Mouse (Mus musculus): Measurements from ENCODE around the gene Krba1. TPM values are rescaled to one million over a fixed set of nuclear protein-coding genes. Genes with fewer than 3 reads are reported as not detected.
A peak's percentile ranks its signal among the peaks of the same experiment; 100 is the strongest.

The Krba1 gene
- polyA plus RNA-seq, 1 experiment from 2014 or later: 27.8 TPM

DNA sequence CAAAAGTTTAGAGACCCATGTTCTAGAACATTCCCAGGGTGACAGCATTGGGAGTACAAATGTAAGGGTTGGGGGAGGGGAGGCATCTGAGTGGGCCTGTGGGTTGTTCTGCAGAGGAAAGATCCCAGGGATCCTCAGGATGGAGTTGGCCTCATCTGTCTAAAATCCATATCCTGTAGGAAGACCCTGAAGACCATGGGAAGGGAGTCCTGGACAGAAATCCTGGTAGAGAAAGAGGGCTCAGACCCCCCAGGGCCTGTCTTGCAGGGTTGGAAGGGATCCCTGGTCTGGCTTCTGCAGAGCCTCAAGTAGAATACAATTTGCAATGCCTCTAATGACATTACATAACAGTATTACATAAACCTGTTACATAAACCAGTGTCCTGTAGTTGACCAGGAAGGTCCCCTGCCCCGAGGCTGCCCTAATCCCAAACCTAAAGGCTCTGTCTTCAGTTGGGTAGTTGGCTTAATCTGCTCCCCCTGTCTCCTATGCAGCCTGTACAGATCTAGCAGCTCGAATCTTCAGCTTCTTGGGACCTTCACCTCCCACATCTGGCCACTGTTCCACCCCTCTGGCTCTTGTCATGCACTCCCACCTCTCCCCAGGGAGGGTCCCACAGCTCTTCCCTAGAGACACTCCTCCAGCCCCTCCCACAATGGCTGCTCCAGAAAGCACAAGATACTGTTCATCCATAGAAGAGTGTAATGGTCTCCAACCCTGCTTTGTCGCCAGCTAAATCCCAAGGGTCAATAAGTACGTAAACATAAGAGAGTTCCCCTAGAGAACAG lies 33.6 kb downstream of the Krba1 start:
- Histone ChIP-seq H3K4me1 (0 out of 2 replicates have a peak, but pooled peaks cover 4% of the 10 kb centered on the region), H3K36me3 (no peaks in the 10 kb centered on the region), H3K4me3 (no peak overlapping the region), H3K27me3 (no peaks in the 10 kb centered on the region), H3K27ac (replicated peaks) (no peak overlapping the region), H3K9me3 (no peaks in the 10 kb centered on the region), H3K4me2 (replicated peaks) (no peak overlapping the region), H3K9ac (replicated peaks) (no peak overlapping the region)
- WGBS: 67% methylated on average over 4 of the region's 4 CpGs
- ATAC-seq (ENCODE audit: low FRiP score, low read depth): no peak

DNA sequence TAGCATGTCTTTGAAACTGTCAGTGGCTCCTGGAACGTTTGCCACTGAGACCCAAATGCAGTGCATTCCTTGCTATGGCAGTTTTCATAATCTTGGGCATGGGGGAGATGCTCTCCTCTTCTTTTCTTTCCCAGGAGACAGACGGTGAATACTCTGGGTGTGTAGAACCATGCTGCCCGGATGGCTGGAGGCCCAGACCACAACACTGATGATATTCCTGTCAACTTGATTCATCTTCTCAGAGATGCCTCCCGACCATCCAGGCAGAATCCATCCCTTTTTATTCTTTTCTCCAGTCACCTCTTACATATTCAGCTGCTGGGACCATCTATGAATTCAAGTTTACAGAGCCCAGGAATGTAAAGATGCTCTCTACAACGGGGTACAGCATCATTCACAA lies 35.4 kb downstream of the Krba1 start:
- 66% methylated on average over 5 of the region's 5 CpGs for WGBS

DNA sequence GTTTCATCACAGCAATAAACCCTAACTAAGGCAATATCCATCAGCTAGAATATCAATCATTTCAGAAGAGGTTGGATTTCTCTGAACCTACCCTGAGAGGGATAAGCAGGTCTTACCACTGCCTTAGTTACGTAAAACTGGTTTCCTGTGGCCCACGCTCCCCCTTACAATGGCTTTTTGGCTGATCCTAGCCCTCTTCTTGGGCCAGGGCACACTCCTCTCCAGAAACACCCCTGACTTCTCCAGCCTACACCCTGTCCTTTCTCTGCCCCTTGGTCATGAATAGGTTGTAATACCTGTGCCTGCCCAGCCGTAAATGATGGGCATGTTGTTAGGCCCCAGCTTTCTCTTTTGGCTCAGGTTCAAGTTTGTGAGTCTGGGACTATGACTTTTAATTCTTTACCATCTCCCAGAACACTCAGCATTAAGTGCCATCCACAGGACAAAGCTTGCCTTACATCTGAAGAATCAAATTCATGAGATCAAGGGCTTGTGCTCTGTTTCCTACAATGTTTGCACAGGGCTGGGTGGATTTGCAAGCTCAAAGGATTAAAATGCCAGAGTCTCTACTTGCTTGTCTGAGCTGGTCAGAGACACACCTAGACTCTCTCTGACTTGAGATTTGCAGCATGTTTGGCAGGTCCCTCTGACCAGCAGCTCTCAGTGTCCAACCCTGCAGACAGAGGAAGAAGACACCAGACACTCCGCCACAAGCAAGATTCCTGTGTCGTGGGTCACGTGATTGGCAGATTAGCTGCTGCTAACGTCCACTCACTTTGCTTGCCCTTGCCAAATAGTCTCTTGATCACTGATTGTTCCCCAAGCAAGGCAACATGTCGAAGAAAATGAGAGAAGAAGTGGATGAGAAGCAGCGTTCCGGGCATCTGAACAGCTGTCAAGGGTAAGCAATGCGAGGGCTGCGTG lies 37.8 kb downstream of the Krba1 start:
- H3K4me3 ChIP-seq: no peak overlapping the region
- peaks cover 21% of the 10 kb centered on the region for H3K27me3 ChIP-seq
- 56% methylated on average over 12 of the region's 12 CpGs for WGBS
- H3K9ac ChIP-seq (replicated peaks): no peak overlapping the region
- H3K4me2 ChIP-seq (replicated peaks): no peak overlapping the region
- H3K36me3 ChIP-seq: peaks cover 5% of the 10 kb centered on the region
- no peak for ATAC-seq (ENCODE audit: low FRiP score, low read depth)
- H3K27ac ChIP-seq (replicated peaks): no peak overlapping the region
- H3K9me3 ChIP-seq: no peaks in the 10 kb centered on the region
- H3K4me1 ChIP-seq: peaks cover 8% of the 10 kb centered on the region

More for the DNA sequence above, 35.4 kb downstream of the Krba1 start:
- ATAC-seq (ENCODE audit: low FRiP score, low read depth): no peak
- Histone ChIP-seq H3K27me3 (no peaks in the 10 kb centered on the region), H3K27ac (replicated peaks) (no peak overlapping the region), H3K36me3 (no peaks in the 10 kb centered on the region), H3K4me2 (replicated peaks) (no peak overlapping the region), H3K4me3 (no peak overlapping the region), H3K4me1 (0 out of 2 replicates have a peak, but pooled peaks cover 4% of the 10 kb centered on the region), H3K9me3 (no peaks in the 10 kb centered on the region), H3K9ac (replicated peaks) (no peak overlapping the region)

DNA sequence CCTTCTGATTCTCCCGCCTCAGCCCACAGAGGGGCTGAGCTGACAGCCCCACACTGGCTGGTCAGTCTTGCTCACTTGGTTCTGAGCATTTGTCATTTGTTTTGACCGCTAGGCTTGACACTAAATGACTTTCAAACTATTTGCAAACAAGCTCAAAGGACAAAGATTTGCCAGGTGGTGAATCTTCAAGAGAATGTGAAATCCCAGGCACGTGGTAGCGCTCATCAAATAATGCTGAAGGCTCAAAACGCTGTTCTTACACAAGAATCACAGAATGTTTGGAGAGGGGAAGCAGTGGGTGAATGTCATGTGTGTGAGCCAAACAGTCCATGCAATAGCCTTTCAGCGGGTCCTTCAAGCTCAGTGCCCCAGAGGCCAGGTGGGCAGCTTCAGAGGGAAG lies 39.3 kb downstream of the Krba1 start:
- H3K9ac ChIP-seq (replicated peaks): no peak overlapping the region
- 68% methylated on average over 6 of the region's 6 CpGs for WGBS
- no peak overlapping the region for H3K4me2 ChIP-seq (replicated peaks)
- ATAC-seq (ENCODE audit: low FRiP score, low read depth): no peak
- no peaks in the 10 kb centered on the region for H3K9me3 ChIP-seq
- peaks cover 23% of the 10 kb centered on the region for H3K4me1 ChIP-seq
- no peak overlapping the region for H3K27ac ChIP-seq (replicated peaks)
- H3K4me3 ChIP-seq: no peak overlapping the region
- peaks cover 10% of the 10 kb centered on the region for H3K36me3 ChIP-seq
- peaks cover 36% of the 10 kb centered on the region for H3K27me3 ChIP-seq

DNA sequence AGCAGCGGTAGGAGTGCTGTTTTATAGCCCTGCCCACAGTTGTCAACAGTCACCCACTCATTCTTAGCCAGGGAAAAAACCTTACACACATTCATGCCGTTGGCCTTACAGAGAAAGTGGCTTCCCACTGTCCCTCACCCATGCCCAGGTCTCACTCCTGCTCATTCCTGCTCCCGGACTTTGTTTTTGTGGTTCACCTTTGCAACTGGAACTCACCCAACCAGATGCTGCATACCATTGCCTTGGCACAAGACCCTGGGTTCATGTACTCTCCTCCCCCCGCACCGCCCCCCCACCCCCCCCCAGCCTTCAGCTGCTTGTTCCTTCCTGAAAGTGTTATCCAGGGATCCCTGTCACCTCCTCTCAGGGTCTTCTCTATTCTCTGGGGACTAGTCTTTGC lies 39.7 kb downstream of the Krba1 start:
- Histone ChIP-seq H3K4me2 (replicated peaks) (no peak overlapping the region), H3K27me3 (peaks cover 40% of the 10 kb centered on the region), H3K4me3 (no peak overlapping the region), H3K9ac (replicated peaks) (no peak overlapping the region), H3K4me1 (peaks cover 26% of the 10 kb centered on the region), H3K36me3 (peaks cover 10% of the 10 kb centered on the region), H3K9me3 (no peaks in the 10 kb centered on the region), H3K27ac (replicated peaks) (no peak overlapping the region)
- no peak for ATAC-seq (ENCODE audit: low FRiP score, low read depth)
- WGBS: 63% methylated on average over 5 of the region's 5 CpGs

DNA sequence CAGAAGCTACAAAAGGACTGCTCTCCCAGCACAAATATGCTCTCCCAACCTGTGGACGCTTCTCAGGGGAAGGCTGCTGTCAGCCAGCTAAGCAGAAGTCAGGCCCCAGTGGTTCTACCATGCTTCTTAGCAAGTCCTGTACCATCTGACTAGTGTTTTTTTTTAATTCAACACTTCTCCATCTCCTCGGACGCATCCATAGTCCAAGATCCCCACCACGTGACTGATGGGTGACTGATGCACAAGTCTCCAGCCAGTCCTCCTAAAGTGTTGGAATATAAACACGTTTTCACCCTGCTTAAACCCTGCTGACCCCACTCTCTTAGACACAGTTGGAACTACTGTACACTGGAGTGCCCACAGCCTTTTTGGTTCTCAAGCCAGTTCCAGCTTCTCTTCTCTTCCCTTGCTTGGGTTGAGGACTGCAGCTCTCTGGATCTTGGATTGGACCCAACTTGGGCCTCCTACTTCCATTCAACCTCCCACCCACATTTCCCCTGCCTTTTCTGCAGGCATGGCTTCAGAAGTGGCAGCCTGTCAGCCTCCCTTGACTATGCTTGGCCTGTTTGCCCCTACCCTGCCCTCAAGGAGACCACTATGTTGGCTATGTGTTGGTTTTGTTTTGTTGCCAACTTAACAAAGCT lies 40.4 kb downstream of the Krba1 start:
- peaks cover 48% of the 10 kb centered on the region for H3K27me3 ChIP-seq
- no peak for ATAC-seq (ENCODE audit: low FRiP score, low read depth)
- no peaks in the 10 kb centered on the region for H3K9me3 ChIP-seq

DNA sequence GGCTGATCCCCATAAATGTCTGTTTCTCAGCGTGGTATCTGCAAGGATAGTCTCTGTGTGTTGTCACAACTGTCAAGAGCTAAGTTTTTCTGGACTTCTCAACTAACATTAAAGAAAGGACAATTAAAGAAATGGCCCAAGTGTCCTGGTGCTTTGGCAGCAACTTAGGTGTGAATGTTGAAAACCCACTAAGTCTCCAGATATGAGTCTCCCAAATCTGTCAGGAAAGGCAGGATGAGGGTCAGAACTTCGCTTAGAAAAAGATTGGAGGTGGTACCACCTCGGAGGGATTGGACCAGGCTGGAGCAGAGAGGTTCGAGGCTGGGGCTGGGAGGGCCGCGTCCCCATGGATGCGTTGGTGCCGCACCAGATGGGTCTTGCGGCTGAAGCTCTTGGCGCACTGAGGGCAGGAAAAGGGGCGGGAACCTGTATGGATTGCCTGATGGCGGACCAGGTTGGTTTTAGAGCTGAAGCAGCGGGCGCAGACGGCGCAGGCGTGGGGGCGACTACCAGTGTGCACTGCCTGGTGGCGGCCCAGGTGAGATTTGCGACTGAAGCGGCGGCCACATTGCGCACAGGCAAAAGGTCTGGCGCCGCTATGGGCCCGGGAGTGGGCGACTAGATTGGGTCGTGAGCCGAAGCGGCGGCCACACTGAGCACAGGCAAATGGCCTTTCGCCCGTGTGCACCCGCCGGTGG lies 42.4 kb downstream of the Krba1 start:
- H3K4me1 ChIP-seq: peaks cover 35% of the 10 kb centered on the region
- H3K9me3 ChIP-seq: no peaks in the 10 kb centered on the region
- H3K4me3 ChIP-seq: peak overlapping the region; percentile 27
- peaks cover 28% of the 10 kb centered on the region for H3K36me3 ChIP-seq
- H3K4me2 ChIP-seq (replicated peaks): peak overlapping the region; percentile 42
- H3K9ac ChIP-seq (replicated peaks): no peak overlapping the region
- peaks cover 57% of the 10 kb centered on the region for H3K27me3 ChIP-seq
- WGBS: 28% methylated on average over 34 of the region's 35 CpGs
- no peak for ATAC-seq (ENCODE audit: low FRiP score, low read depth)
- H3K27ac ChIP-seq (replicated peaks): no peak overlapping the region

More for the DNA sequence above, 40.4 kb downstream of the Krba1 start:
- Histone ChIP-seq H3K4me2 (replicated peaks) (no peak overlapping the region), H3K4me1 (peaks cover 33% of the 10 kb centered on the region), H3K27ac (replicated peaks) (no peak overlapping the region), H3K9ac (replicated peaks) (no peak overlapping the region), H3K4me3 (no peak overlapping the region), H3K36me3 (peaks cover 10% of the 10 kb centered on the region)
- WGBS: 81% methylated on average over 5 of the region's 5 CpGs

DNA sequence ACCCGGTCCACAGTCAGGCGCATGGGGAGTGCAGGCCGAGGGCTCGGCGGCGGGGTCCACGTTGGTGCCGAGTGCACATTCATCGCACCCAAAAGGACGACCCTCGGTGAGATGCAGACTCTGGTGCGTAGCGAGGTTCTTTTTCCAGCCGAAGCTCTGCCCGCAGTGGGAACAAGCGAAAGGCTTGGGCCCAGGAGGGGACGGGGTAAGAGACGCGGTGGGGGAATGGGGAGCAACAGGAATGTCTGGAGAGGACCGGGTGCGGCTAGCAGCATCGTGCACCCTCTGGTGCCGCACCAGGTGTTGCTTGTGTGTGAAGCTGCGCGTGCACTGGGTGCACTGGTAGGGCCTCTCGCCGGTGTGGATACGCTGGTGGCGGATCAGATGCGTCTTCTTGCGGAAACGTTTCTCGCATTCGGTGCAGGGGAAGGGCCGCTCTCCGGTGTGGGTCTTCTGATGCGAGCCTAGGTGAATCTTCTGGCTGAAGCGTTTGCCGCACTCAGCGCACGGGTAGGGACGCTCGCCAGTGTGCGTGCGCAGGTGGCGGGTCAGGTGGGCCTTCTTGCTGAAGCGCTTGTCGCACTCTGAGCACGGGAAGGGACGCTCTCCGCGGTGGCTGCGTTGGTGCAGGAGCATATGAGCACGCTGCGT lies 43.2 kb downstream of the Krba1 start:
- Histone ChIP-seq H3K9me3 (no peaks in the 10 kb centered on the region), H3K4me1 (peaks cover 37% of the 10 kb centered on the region), H3K4me2 (replicated peaks) (peak overlapping the region; percentile 42), H3K27ac (replicated peaks) (no peak overlapping the region), H3K27me3 (peaks cover 57% of the 10 kb centered on the region), H3K4me3 (peak overlapping the region; percentile 27), H3K36me3 (peaks cover 28% of the 10 kb centered on the region), H3K9ac (replicated peaks) (peak overlapping the region; percentile 31; the same call in 1 of the 2 replicates)
- 12% methylated on average over 55 of the region's 55 CpGs for WGBS
- no peak; the same call in 1 of the 2 replicates for ATAC-seq (ENCODE audit: low FRiP score, low read depth)

DNA sequence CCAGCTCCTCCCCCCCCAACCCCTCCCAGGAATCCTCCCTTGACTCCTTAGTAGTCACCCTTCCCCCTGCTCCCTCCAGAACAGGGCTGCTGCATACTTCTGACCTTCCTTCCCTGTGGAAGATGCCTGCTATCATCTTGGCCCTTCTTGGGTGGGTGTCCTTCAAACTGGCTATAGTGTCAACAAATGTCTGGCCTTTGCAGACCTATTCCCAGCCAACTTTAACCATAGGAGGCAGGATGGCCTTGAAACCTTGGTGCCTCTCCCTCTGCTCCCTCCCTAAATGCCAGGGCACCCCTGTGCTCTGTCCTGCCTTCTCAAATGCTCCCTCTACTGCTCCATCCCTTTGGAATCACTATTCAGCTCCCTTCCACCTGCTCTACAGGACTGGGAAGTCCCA lies 44.3 kb downstream of the Krba1 start:
- Histone ChIP-seq H3K27ac (replicated peaks) (no peak overlapping the region), H3K4me1 (peaks cover 39% of the 10 kb centered on the region), H3K9me3 (no peaks in the 10 kb centered on the region), H3K4me2 (replicated peaks) (peak overlapping the region; percentile 42; the same call in 1 of the 2 replicates), H3K9ac (replicated peaks) (no peak overlapping the region), H3K4me3 (no peak overlapping the region), H3K27me3 (peaks cover 57% of the 10 kb centered on the region), H3K36me3 (peaks cover 28% of the 10 kb centered on the region)
- ATAC-seq (ENCODE audit: low FRiP score, low read depth): no peak

DNA sequence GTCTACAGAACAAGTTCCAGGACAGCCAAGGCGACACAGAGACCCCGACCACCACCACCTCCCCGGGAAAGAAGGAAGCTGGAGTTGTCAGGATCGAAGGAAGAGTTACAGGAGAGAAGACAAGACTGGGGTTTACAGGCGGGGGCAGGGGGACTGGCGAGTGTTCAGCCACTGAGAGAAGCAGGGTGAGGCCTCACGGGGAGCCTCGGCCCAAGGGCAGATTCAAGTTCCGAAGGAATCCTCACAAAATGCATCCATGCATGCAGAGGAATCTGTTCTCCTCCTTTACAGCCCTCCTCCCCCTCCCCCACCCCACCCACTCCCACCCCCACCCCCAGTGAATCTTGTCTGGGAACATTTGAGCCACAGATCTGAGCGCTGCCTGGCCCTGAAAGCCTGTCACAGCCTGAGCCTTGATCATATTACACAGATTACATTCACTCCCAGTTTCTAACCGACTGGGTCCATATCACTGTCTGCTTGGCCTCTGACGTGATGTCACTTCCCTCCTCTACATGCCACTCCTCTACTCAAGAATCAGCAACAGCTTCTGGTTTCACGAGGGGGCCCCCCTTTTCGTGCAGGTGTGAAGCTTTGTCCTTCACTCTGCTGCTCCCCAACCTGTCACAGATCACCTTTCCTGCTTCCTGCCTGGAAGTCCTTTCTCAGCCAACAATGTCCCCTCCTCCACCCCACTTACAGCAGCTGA lies 45.1 kb downstream of the Krba1 start:
- WGBS: 32% methylated on average over 14 of the region's 14 CpGs
- ATAC-seq (ENCODE audit: low FRiP score, low read depth): no peak
- H3K9me3 ChIP-seq: no peaks in the 10 kb centered on the region
- peaks cover 57% of the 10 kb centered on the region for H3K27me3 ChIP-seq
- H3K4me2 ChIP-seq (replicated peaks): no peak overlapping the region
- no peak overlapping the region for H3K4me3 ChIP-seq
- peaks cover 39% of the 10 kb centered on the region for H3K4me1 ChIP-seq
- H3K36me3 ChIP-seq: peaks cover 28% of the 10 kb centered on the region
- no peak overlapping the region for H3K9ac ChIP-seq (replicated peaks)
- no peak overlapping the region for H3K27ac ChIP-seq (replicated peaks)

Data from midbrain, embryonic 12.5 days (tissue).